Mouse (Mus musculus) testis, adult 2 months (tissue): ENCODE measurements around the gene Olfr530. TPM values are rescaled to one million over a fixed set of nuclear protein-coding genes. Genes with fewer than 3 reads are reported as not detected.

Experiments
- H3K27ac ChIP-seq: fragments of 200-500 bp; 2 replicates; pipeline ENCODE4 v1.5.1; 2012; ENCODE audit warnings: low read depth, low read length; ENCODE audit not compliant: control insufficient read depth, insufficient read depth
- H3K27me3 ChIP-seq: fragments of 200-500 bp; 2 replicates; pipeline ENCODE4 v1.6.1; 2012; ENCODE audit warnings: mild to moderate bottlenecking, low read length, moderate library complexity; ENCODE audit not compliant: control insufficient read depth, insufficient read depth
- H3K36me3 ChIP-seq: fragments of 200-500 bp; 2 replicates; pipeline ENCODE4 v1.6.1; 2012; ENCODE audit warnings: mild to moderate bottlenecking, low read length; ENCODE audit not compliant: control insufficient read depth, insufficient read depth
- H3K4me1 ChIP-seq: fragments of 200-500 bp; 2 replicates; pipeline ENCODE4 v1.6.1; 2012; ENCODE audit warnings: low read length; ENCODE audit not compliant: control insufficient read depth, insufficient read depth
- H3K4me3 ChIP-seq: fragments of 200-500 bp; 2 replicates; pipeline ENCODE4 v1.5.1; 2012; ENCODE audit warnings: low read depth, mild to moderate bottlenecking, low read length, moderate library complexity, mixed read lengths; ENCODE audit not compliant: control insufficient read depth
- CTCF ChIP-seq: fragments of 200-500 bp; IDR thresholded peaks from 2 replicates; pipeline ENCODE4 v1.5.1; 2012; ENCODE audit warnings: low read depth, mild to moderate bottlenecking, inconsistent platforms, low read length, moderate library complexity; ENCODE audit not compliant: control insufficient read depth, insufficient read depth, insufficient replicate concordance
- POLR2A ChIP-seq: fragments of 200-500 bp; IDR thresholded peaks from 2 replicates; pipeline ENCODE4 v1.6.1; 2012; ENCODE audit warnings: low read depth, mild to moderate bottlenecking, inconsistent platforms, low read length, moderate library complexity; ENCODE audit not compliant: control insufficient read depth
- polyA plus RNA-seq: library from polyadenylated mRNA; depleted of rRNA; stranded (reverse); fragments of >200 nt; gene quantifications from 2 replicates; pipeline ENCODE4 v1.2.3, GENCODE M21; 2012; rRNA removed

The Olfr530 gene
- not detected in 2 replicates for polyA plus RNA-seq

GRCm38 (mm10) chr7:140376231-140376630, at the start of gene Olfr530:
Olfr530 (minus strand) TSS chr7:140376331.
- H3K27me3 ChIP-seq, result no peaks in the 10 kb centered on the region
- no peak within 1 kb of the TSS for H3K27ac ChIP-seq
- no peaks in the 10 kb centered on the region for H3K36me3 ChIP-seq
- H3K4me3 ChIP-seq, result no peak within 1 kb of the TSS
- no peak for TF ChIP-seq POLR2A
- no peak for TF ChIP-seq CTCF
- no peaks in the 10 kb centered on the region for H3K4me1 ChIP-seq

GRCm38 (mm10) chr7:140421539-140421938, 45.4 kb upstream of the Olfr530 start, which contains the start of gene Olfr532:
Olfr532 (minus strand) TSS chr7:140421639.
- TF ChIP-seq CTCF (no peak), POLR2A (no peak)
- H3K4me3 ChIP-seq, result no peak within 1 kb of the TSS
- no peaks in the 10 kb centered on the region for H3K27me3 ChIP-seq
- no peaks in the 10 kb centered on the region for H3K4me1 ChIP-seq
- no peaks in the 10 kb centered on the region for H3K36me3 ChIP-seq
- no peak within 1 kb of the TSS for H3K27ac ChIP-seq

GRCm38 (mm10) chr7:140402818-140403217, 26.7 kb upstream of the Olfr530 start, which contains the start of gene Olfr531:
Olfr531 (minus strand) TSS chr7:140402918.
- no peak for TF ChIP-seq CTCF
- no peak for TF ChIP-seq POLR2A
- Histone ChIP-seq H3K27me3 (no peaks in the 10 kb centered on the region), H3K4me3 (no peak within 1 kb of the TSS), H3K4me1 (no peaks in the 10 kb centered on the region), H3K36me3 (no peaks in the 10 kb centered on the region), H3K27ac (no peak within 1 kb of the TSS)

DNA sequence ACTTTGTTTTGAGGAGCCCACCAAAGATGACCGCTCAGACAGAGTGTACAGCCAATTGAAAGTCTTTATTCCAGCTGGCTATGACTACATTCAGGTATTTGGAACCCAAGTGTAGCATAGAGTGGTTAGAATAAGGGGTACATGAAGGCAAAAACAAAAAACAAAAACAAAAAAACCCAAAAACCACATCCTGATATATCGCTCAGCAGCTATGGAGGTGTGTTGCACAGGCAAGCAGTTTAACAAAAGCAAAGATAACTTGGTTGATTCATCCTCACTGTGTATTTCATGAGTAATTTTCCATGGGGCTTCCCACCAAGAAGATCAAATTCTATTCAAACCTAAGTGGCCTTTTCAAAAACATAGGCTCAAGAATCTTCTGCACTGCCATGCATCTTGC, 780 bp upstream of the Olfr530 start:
- no peak overlapping the region for H3K4me3 ChIP-seq
- no peak overlapping the region for H3K27ac ChIP-seq
- no peaks in the 10 kb centered on the region for H3K36me3 ChIP-seq
- H3K27me3 ChIP-seq, result no peaks in the 10 kb centered on the region
- H3K4me1 ChIP-seq, result no peaks in the 10 kb centered on the region
- TF ChIP-seq POLR2A (no peak), CTCF (no peak)

DNA sequence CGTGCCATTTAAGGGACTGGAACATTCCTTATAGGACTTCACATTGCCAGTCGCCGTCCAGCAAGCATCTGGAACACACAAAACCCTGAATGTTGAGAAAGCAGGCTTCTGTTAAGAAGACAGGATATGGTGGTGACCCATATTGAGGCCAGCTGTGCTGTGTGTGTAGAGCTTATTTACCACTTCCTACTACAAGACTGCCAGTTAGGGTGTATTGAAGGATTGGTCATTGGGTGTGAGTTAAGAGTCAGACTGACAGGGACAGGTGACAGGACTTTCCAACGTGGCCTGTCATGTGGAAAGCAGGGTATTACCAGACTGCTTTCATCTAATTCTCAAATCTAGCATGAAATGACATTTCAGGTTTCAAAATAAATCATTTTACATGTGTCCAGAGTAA, 1.8 kb downstream of the Olfr530 start:
- no peaks in the 10 kb centered on the region for H3K36me3 ChIP-seq
- no peak for TF ChIP-seq CTCF
- TF ChIP-seq POLR2A, result no peak
- no peak overlapping the region for H3K4me3 ChIP-seq
- H3K27ac ChIP-seq, result no peak overlapping the region
- no peaks in the 10 kb centered on the region for H3K27me3 ChIP-seq
- no peaks in the 10 kb centered on the region for H3K4me1 ChIP-seq

DNA sequence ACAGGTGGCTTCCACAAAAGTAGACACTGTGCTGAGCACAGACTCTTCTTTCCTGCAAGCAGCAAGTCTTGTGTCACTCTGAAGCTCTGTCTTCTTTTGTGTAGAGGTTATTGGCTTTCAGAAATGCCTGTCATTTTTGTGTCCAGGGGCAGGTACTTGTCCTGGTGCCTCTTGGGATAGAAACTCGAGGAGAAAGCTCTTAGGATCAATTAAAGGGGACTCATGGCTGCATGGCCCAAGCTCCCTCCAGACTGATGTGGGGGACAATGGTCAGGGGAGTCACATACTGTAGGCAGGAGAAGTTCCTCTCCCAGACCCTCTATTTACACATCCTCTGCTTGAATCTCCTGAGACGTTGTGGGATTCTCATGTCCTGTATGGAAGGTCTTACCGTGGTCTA, 14.6 kb downstream of the Olfr530 start, which contains the start of gene Olfr60:
Gene Olfr60, minus strand, starts transcription at position 101 of the 400 bp plus-strand sequence.
- Histone ChIP-seq H3K4me3 (no peak within 1 kb of the TSS), H3K36me3 (no peaks in the 10 kb centered on the region), H3K4me1 (no peaks in the 10 kb centered on the region), H3K27ac (no peak within 1 kb of the TSS), H3K27me3 (no peaks in the 10 kb centered on the region)
- no peak for TF ChIP-seq CTCF
- TF ChIP-seq POLR2A, result no peak

DNA sequence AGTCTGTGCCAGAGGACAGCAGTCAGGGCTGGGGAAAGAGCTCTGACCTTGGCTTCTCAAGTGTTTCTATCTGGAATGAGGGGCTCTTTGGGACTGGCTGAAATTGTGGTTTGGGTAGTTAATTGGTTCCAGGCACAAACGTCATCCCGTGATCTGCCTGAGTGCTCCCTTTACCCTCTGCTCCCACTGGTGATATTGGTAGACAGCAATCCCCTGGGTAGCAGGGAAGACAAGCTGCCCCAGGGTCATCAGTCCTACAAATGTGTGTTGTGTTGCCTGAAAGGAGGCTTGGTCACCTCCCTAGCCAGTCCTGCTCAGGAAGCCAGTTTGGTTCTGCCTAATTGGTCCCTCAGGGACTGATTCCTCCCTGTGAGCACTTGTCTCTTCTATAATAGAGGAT, 42.4 kb downstream of the Olfr530 start, which contains the start of gene Olfr527:
Gene Olfr527, plus strand, starts transcription at position 301 of the 400 bp plus-strand sequence.
- TF ChIP-seq POLR2A (no peak), CTCF (no peak)
- no peaks in the 10 kb centered on the region for H3K36me3 ChIP-seq

More for the DNA sequence above, 42.4 kb downstream of the Olfr530 start, which contains the start of gene Olfr527:
- H3K4me1 ChIP-seq, result no peaks in the 10 kb centered on the region
- H3K27ac ChIP-seq, result no peak within 1 kb of the TSS
- no peaks in the 10 kb centered on the region for H3K27me3 ChIP-seq
- no peak within 1 kb of the TSS for H3K4me3 ChIP-seq
